Mouse (Mus musculus): Measurements from ENCODE around the gene Ccdc191. TPM values are rescaled to one million over a fixed set of nuclear protein-coding genes. Genes with fewer than 3 reads are reported as not detected.

Ccdc191 gene
- polyA plus RNA-seq, 1 experiment from 2014 or later, result 11.9 TPM

GRCm38 (mm10) chr16:43881636-43882035 lies 8.0 kb upstream of the Ccdc191 start:
- Histone ChIP-seq H3K9ac (ENCODE audit: low read depth, low read length) (no peak overlapping the region), H3K4me1 (ENCODE audit: control insufficient read depth, insufficient read depth, low read length) (no peaks in the 10 kb centered on the region), H3K4me2 (ENCODE audit: low read depth, low read length) (no peak overlapping the region), H3K27ac (replicated peaks; ENCODE audit: low read depth, low read length) (no peak overlapping the region), H3K36me3 (ENCODE audit: control insufficient read depth, insufficient read depth, low read length) (peaks cover 34% of the 10 kb centered on the region), H3K9me3 (ENCODE audit: control insufficient read depth, low read length) (no peaks in the 10 kb centered on the region), H3K27me3 (replicated peaks; ENCODE audit: control insufficient read depth, insufficient read depth, low read length) (no peaks in the 10 kb centered on the region), H3K4me3 (ENCODE audit: low read depth, low read length) (no peak overlapping the region)
- ATAC-seq (ENCODE audit: low read depth) (no peak), DNase-seq (ENCODE audit: low spot score) (no peak)
- 64% methylated on average over 3 of the region's 3 CpGs for WGBS

- H3K36me3 ChIP-seq (ENCODE audit: control insufficient read depth, insufficient read depth, low read length), result peaks cover 28% of the 10 kb centered on the region
- 91% methylated on average over 2 of the region's 2 CpGs for WGBS
Observed at GRCm38 (mm10) chr16:43882329-43882728, 7.3 kb upstream of the Ccdc191 start.

GRCm38 (mm10) chr16:43890005-43890336 lies 371 bp downstream of the Ccdc191 start:
- H3K4me1 ChIP-seq (ENCODE audit: control insufficient read depth, insufficient read depth, low read length), result peaks cover 17% of the 10 kb centered on the region
- H3K36me3 ChIP-seq (ENCODE audit: control insufficient read depth, insufficient read depth, low read length), result no peaks in the 10 kb centered on the region
- no peaks in the 10 kb centered on the region for H3K9me3 ChIP-seq (ENCODE audit: control insufficient read depth, low read length)
- H3K4me2 ChIP-seq (ENCODE audit: low read depth, low read length), result peak overlapping the region; percentile 89
- ATAC-seq (ENCODE audit: low read depth) (peak; percentile 96), DNase-seq (ENCODE audit: low spot score) (no peak)
- H3K4me3 ChIP-seq (ENCODE audit: low read depth, low read length), result peak overlapping the region; percentile 70
- peak overlapping the region; percentile 86 for H3K9ac ChIP-seq (ENCODE audit: low read depth, low read length)
- no peaks in the 10 kb centered on the region for H3K27me3 ChIP-seq (replicated peaks; ENCODE audit: control insufficient read depth, insufficient read depth, low read length)
- peak overlapping the region; percentile 73 for H3K27ac ChIP-seq (replicated peaks; ENCODE audit: low read depth, low read length)
- WGBS, result 2% methylated on average over 9 of the region's 9 CpGs

More at GRCm38 (mm10) chr16:43882329-43882728, 7.3 kb upstream of the Ccdc191 start:
- Histone ChIP-seq H3K4me1 (ENCODE audit: control insufficient read depth, insufficient read depth, low read length) (no peaks in the 10 kb centered on the region), H3K4me3 (ENCODE audit: low read depth, low read length) (no peak overlapping the region), H3K27me3 (replicated peaks; ENCODE audit: control insufficient read depth, insufficient read depth, low read length) (no peaks in the 10 kb centered on the region), H3K27ac (replicated peaks; ENCODE audit: low read depth, low read length) (no peak overlapping the region), H3K9me3 (ENCODE audit: control insufficient read depth, low read length) (no peaks in the 10 kb centered on the region), H3K4me2 (ENCODE audit: low read depth, low read length) (no peak overlapping the region), H3K9ac (ENCODE audit: low read depth, low read length) (no peak overlapping the region)
- DNase-seq (ENCODE audit: low spot score) (no peak), ATAC-seq (ENCODE audit: low read depth) (no peak)

GRCm38 (mm10) chr16:43890747-43891336 lies 1.2 kb downstream of the Ccdc191 start:
- H3K27ac ChIP-seq (replicated peaks; ENCODE audit: low read depth, low read length), result no peak overlapping the region
- no peaks in the 10 kb centered on the region for H3K9me3 ChIP-seq (ENCODE audit: control insufficient read depth, low read length)
- peaks cover 17% of the 10 kb centered on the region for H3K4me1 ChIP-seq (ENCODE audit: control insufficient read depth, insufficient read depth, low read length)
- ATAC-seq (ENCODE audit: low read depth) (no peak), DNase-seq (ENCODE audit: low spot score) (no peak)
- H3K27me3 ChIP-seq (replicated peaks; ENCODE audit: control insufficient read depth, insufficient read depth, low read length), result no peaks in the 10 kb centered on the region
- peak overlapping the region; percentile 89 for H3K4me2 ChIP-seq (ENCODE audit: low read depth, low read length)
- H3K36me3 ChIP-seq (ENCODE audit: control insufficient read depth, insufficient read depth, low read length), result no peaks in the 10 kb centered on the region
- 80% methylated on average over 4 of the region's 4 CpGs for WGBS
- peak overlapping the region; percentile 70; the same call in 1 of the 2 replicates for H3K4me3 ChIP-seq (ENCODE audit: low read depth, low read length)
- 0 out of 2 replicates have a peak overlapping the region, but pooled peaks have one; percentile 86 for H3K9ac ChIP-seq (ENCODE audit: low read depth, low read length)

- Histone ChIP-seq H3K27me3 (replicated peaks; ENCODE audit: control insufficient read depth, insufficient read depth, low read length) (no peaks in the 10 kb centered on the region), H3K4me1 (ENCODE audit: control insufficient read depth, insufficient read depth, low read length) (0 out of 2 replicates have a peak, but pooled peaks cover 7% of the 10 kb centered on the region), H3K9ac (ENCODE audit: low read depth, low read length) (no peak overlapping the region), H3K4me3 (ENCODE audit: low read depth, low read length) (no peak overlapping the region), H3K4me2 (ENCODE audit: low read depth, low read length) (no peak overlapping the region), H3K9me3 (ENCODE audit: control insufficient read depth, low read length) (no peaks in the 10 kb centered on the region), H3K27ac (replicated peaks; ENCODE audit: low read depth, low read length) (no peak overlapping the region), H3K36me3 (ENCODE audit: control insufficient read depth, insufficient read depth, low read length) (no peaks in the 10 kb centered on the region)
- WGBS, result 84% methylated on average over 8 of the region's 8 CpGs
- DNase-seq (ENCODE audit: low spot score) (no peak), ATAC-seq (ENCODE audit: low read depth) (no peak)
Observed at GRCm38 (mm10) chr16:43894501-43894900, 4.9 kb downstream of the Ccdc191 start.

GRCm38 (mm10) chr16:43900138-43900537 lies 10.5 kb downstream of the Ccdc191 start:
- ATAC-seq (ENCODE audit: low read depth) (no peak), DNase-seq (ENCODE audit: low spot score) (no peak)
- no peak overlapping the region for H3K4me2 ChIP-seq (ENCODE audit: low read depth, low read length)
- H3K4me3 ChIP-seq (ENCODE audit: low read depth, low read length), result no peak overlapping the region
- WGBS, result 90% methylated on average over 4 of the region's 4 CpGs
- H3K27me3 ChIP-seq (replicated peaks; ENCODE audit: control insufficient read depth, insufficient read depth, low read length), result no peaks in the 10 kb centered on the region
- no peaks in the 10 kb centered on the region for H3K4me1 ChIP-seq (ENCODE audit: control insufficient read depth, insufficient read depth, low read length)
- no peak overlapping the region for H3K27ac ChIP-seq (replicated peaks; ENCODE audit: low read depth, low read length)
- H3K36me3 ChIP-seq (ENCODE audit: control insufficient read depth, insufficient read depth, low read length), result no peaks in the 10 kb centered on the region
- no peak overlapping the region for H3K9ac ChIP-seq (ENCODE audit: low read depth, low read length)
- no peaks in the 10 kb centered on the region for H3K9me3 ChIP-seq (ENCODE audit: control insufficient read depth, low read length)

GRCm38 (mm10) chr16:43900571-43900970 lies 11.0 kb downstream of the Ccdc191 start:
- ATAC-seq (ENCODE audit: low read depth) (no peak), DNase-seq (ENCODE audit: low spot score) (no peak)
- H3K27ac ChIP-seq (replicated peaks; ENCODE audit: low read depth, low read length), result no peak overlapping the region
- no peaks in the 10 kb centered on the region for H3K4me1 ChIP-seq (ENCODE audit: control insufficient read depth, insufficient read depth, low read length)
- no peaks in the 10 kb centered on the region for H3K9me3 ChIP-seq (ENCODE audit: control insufficient read depth, low read length)
- H3K27me3 ChIP-seq (replicated peaks; ENCODE audit: control insufficient read depth, insufficient read depth, low read length), result no peaks in the 10 kb centered on the region
- H3K4me3 ChIP-seq (ENCODE audit: low read depth, low read length), result no peak overlapping the region
- no peak overlapping the region for H3K9ac ChIP-seq (ENCODE audit: low read depth, low read length)
- no peak overlapping the region for H3K4me2 ChIP-seq (ENCODE audit: low read depth, low read length)
- no peaks in the 10 kb centered on the region for H3K36me3 ChIP-seq (ENCODE audit: control insufficient read depth, insufficient read depth, low read length)

GRCm38 (mm10) chr16:43908881-43909280 lies 19.3 kb downstream of the Ccdc191 start:
- WGBS, result 90% methylated on average over 2 of the region's 2 CpGs
- no peak for DNase-seq (ENCODE audit: low spot score)

GRCm38 (mm10) chr16:43918867-43919266 lies 29.3 kb downstream of the Ccdc191 start:
- Histone ChIP-seq H3K9me3 (ENCODE audit: control insufficient read depth, low read length) (no peaks in the 10 kb centered on the region), H3K27me3 (replicated peaks; ENCODE audit: control insufficient read depth, insufficient read depth, low read length) (no peaks in the 10 kb centered on the region), H3K4me1 (ENCODE audit: control insufficient read depth, insufficient read depth, low read length) (no peaks in the 10 kb centered on the region), H3K4me2 (ENCODE audit: low read depth, low read length) (no peak overlapping the region), H3K4me3 (ENCODE audit: low read depth, low read length) (no peak overlapping the region), H3K9ac (ENCODE audit: low read depth, low read length) (no peak overlapping the region), H3K27ac (replicated peaks; ENCODE audit: low read depth, low read length) (no peak overlapping the region), H3K36me3 (ENCODE audit: control insufficient read depth, insufficient read depth, low read length) (0 out of 2 replicates have a peak, but pooled peaks cover 3% of the 10 kb centered on the region)
- WGBS, result 89% methylated on average over 3 of the region's 3 CpGs
- DNase-seq (ENCODE audit: low spot score) (no peak), ATAC-seq (ENCODE audit: low read depth) (no peak)

More at GRCm38 (mm10) chr16:43908881-43909280, 19.3 kb downstream of the Ccdc191 start:
- H3K36me3 ChIP-seq (ENCODE audit: control insufficient read depth, insufficient read depth, low read length), result peaks cover 16% of the 10 kb centered on the region
- H3K27me3 ChIP-seq (replicated peaks; ENCODE audit: control insufficient read depth, insufficient read depth, low read length), result no peaks in the 10 kb centered on the region
- no peak overlapping the region for H3K9ac ChIP-seq (ENCODE audit: low read depth, low read length)
- H3K27ac ChIP-seq (replicated peaks; ENCODE audit: low read depth, low read length), result no peak overlapping the region
- no peak for ATAC-seq (ENCODE audit: low read depth)
- no peaks in the 10 kb centered on the region for H3K4me1 ChIP-seq (ENCODE audit: control insufficient read depth, insufficient read depth, low read length)
- no peak overlapping the region for H3K4me3 ChIP-seq (ENCODE audit: low read depth, low read length)
- H3K9me3 ChIP-seq (ENCODE audit: control insufficient read depth, low read length), result no peaks in the 10 kb centered on the region
- H3K4me2 ChIP-seq (ENCODE audit: low read depth, low read length), result no peak overlapping the region
